Mouse (Mus musculus) heart, postnatal 0 days (tissue): Measurements from ENCODE around the gene Morn3. TPM values are rescaled to one million over a fixed set of nuclear protein-coding genes. Genes with fewer than 3 reads are reported as not detected.

Source experiments
- ATAC-seq: fragments of 200-750 bp; cut with Nextera tagmentation; 2 replicates; pipeline ENCODE4 v1.8.0; 2017; ENCODE audit warnings: low read depth, moderate number of reproducible peaks, moderate library complexity; ENCODE audit not compliant: insufficient read depth
- DNase-seq: peaks from one replicate; pipeline ENCODE4 v3.0.0-alpha.2; 2016; ENCODE audit warnings: low spot score
- H3K27ac ChIP-seq: fragments of 300-500 bp; sonication (generic); 2 replicates; pipeline ENCODE4 v1.5.1; 2014; ENCODE audit warnings: low read depth, mild to moderate bottlenecking
- H3K27me3 ChIP-seq: fragments of 300-500 bp; sonication (generic); 2 replicates; pipeline ENCODE4 v1.6.1; 2014; ENCODE audit warnings: low read length, mixed read lengths; ENCODE audit not compliant: control insufficient read depth, insufficient read depth
- H3K36me3 ChIP-seq: fragments of 300-500 bp; sonication (generic); replicated peaks from 2 replicates; pipeline ENCODE4 v1.6.1; 2014; ENCODE audit warnings: low read length, mixed read lengths; ENCODE audit not compliant: control insufficient read depth, insufficient read depth
- H3K4me1 ChIP-seq: fragments of 300-500 bp; sonication (generic); 2 replicates; pipeline ENCODE4 v1.6.1; 2014; ENCODE audit warnings: antibody characterized with exemption; ENCODE audit not compliant: control insufficient read depth, insufficient read depth
- H3K4me2 ChIP-seq: fragments of 300-500 bp; sonication (generic); 2 replicates; pipeline ENCODE4 v1.6.1; 2014; ENCODE audit warnings: low read depth, mild to moderate bottlenecking, low read length, moderate library complexity
- H3K4me3 ChIP-seq: fragments of 300-500 bp; sonication (generic); 2 replicates; pipeline ENCODE4 v1.5.1; 2014; ENCODE audit warnings: low read depth, low read length
- H3K9ac ChIP-seq: fragments of 300-500 bp; sonication (generic); replicated peaks from 2 replicates; pipeline ENCODE4 v1.6.1; 2014; ENCODE audit warnings: low read depth, low read length, mixed read lengths
- H3K9me3 ChIP-seq: fragments of 300-500 bp; sonication (generic); replicated peaks from 2 replicates; pipeline ENCODE4 v1.6.1; 2016; ENCODE audit warnings: low read length; ENCODE audit not compliant: control insufficient read depth
- CTCF ChIP-seq: IDR thresholded peaks from 2 replicates; pipeline ENCODE4 v1.5.1; 2016; ENCODE audit warnings: antibody characterized with exemption, control low read depth, low read depth
- EP300 ChIP-seq: IDR thresholded peaks from 2 replicates; pipeline ENCODE4 v1.6.1; 2016; ENCODE audit warnings: antibody characterized with exemption, low read depth
- WGBS: fragments of 180-500 bp; shearing (Covaris S2); extraction: QIAGEN DNeasy Blood & Tissue Kit; methylation state at CpG from one replicate; pipeline ENCODE4 v1.1.7; 2014; 5-methylcytosine and 5-hydroxymethylcytosine counted together
- polyA plus RNA-seq: library from polyadenylated mRNA; unstranded; fragments of >200 nt; fragmentation: Nextera tagmentation; extraction: Ambion mirVana; gene quantifications from 2 replicates; pipeline ENCODE4 v1.2.1, GENCODE M21; 2015
- total RNA-seq: library from RNA; depleted of rRNA; stranded (reverse); fragments of >200 nt; gene quantifications from 2 replicates; pipeline ENCODE4 v1.2.3, GENCODE M21; 2014; ENCODE audit warnings: low replicate concordance

The Morn3 gene
- total and polyA plus RNA-seq, 2 experiments from 2014 or later, result not detected

DNA sequence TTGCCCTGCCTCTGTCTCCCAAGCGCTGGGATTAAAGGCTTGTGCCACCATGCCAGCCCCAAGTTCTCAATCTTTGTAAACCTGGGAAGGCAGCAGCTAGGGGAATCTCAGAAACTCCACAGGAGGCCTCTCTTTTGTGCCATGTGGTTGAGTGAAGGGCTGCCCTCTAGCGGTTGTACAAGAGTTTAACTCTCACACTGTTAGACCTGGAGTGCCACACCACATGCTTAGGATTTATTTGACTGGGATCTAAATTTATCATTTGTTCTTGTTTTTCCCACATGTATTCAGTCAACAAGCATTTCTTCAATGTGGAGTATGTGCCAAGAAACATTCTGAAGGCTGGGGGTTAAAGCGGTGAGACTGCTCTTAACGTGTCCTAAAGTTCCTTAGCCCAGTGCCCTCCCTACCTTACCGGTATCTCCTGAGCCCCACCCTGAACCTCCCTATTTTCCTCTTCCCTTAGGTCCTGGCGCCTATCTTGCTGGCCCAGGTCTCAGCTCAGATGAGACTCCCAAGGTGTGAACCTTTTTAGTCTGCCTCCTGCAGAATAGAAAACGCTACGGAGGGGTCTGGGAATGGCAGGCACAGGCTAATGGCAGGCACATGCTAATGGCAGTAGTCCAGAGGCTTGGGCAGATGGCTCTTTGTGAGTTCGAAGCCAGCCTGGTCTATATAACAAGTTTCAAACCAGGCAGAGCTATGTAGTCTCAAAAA, 33.1 kb downstream of the Morn3 start:
- Histone ChIP-seq H3K4me1 (peaks cover 34% of the 10 kb centered on the region), H3K9me3 (no peaks in the 10 kb centered on the region), H3K27ac (peak overlapping the region; percentile 98), H3K4me2 (no peak overlapping the region), H3K9ac (no peak overlapping the region), H3K4me3 (no peak overlapping the region), H3K36me3 (no peaks in the 10 kb centered on the region), H3K27me3 (no peaks in the 10 kb centered on the region)
- ATAC-seq, result peak; percentile 17; the same call in 1 of the 2 replicates
- DNase-seq, result peak; percentile 84
- WGBS, result 58% methylated on average over 9 of the region's 9 CpGs
- TF ChIP-seq EP300 (no peak), CTCF (peak; percentile 79)

DNA sequence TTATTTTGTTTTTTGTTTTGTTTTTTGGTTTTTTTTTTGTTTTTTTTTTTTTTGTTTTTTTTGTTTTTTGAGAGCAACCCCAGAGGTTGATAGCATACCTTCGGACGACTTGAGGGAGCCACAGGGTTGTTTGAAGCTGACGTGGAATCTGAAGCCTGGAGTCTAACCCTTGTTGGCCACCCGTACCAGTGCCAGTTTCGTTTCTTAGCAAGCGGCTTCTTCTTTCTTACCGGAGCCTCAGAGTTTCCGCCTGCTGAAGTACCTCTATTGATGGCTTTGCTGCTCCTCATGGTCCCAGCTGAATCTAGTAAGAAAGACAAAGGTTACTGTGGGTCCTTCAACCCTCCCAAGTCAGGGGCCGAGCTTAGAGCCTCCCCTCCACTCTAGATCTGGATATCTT, 35.1 kb downstream of the Morn3 start:
- Histone ChIP-seq H3K27me3 (no peaks in the 10 kb centered on the region), H3K27ac (no peak overlapping the region), H3K4me1 (peaks cover 22% of the 10 kb centered on the region), H3K4me2 (no peak overlapping the region), H3K4me3 (no peak overlapping the region), H3K36me3 (no peaks in the 10 kb centered on the region), H3K9me3 (no peaks in the 10 kb centered on the region), H3K9ac (no peak overlapping the region)
- ATAC-seq (no peak), DNase-seq (no peak)
- WGBS, result 92% methylated on average over 9 of the region's 9 CpGs
- TF ChIP-seq CTCF (no peak), EP300 (no peak)

DNA sequence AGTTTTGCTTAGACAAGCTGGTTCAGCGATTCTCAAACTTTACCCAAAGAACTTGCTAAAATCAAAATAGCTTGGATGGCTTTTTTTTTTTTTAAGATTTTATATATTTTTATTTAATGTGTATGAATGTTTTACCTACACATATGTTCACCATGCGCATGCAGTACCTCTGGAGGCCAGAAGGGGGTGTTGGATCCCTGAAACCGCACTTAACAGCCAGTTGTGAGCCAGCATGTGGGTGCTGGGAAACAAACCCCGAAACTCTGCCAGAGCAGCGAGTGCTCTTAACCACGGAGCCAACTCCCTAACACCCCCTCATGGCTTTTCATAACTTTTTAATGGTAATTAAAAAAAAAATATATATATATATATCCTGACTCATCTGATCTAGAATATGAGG, 36.0 kb downstream of the Morn3 start:
- TF ChIP-seq CTCF (no peak), EP300 (no peak)
- Histone ChIP-seq H3K27ac (no peak overlapping the region), H3K4me3 (no peak overlapping the region), H3K27me3 (no peaks in the 10 kb centered on the region), H3K9ac (no peak overlapping the region), H3K9me3 (no peaks in the 10 kb centered on the region), H3K4me1 (peaks cover 21% of the 10 kb centered on the region), H3K4me2 (no peak overlapping the region), H3K36me3 (no peaks in the 10 kb centered on the region)
- DNase-seq, result no peak
- 93% methylated on average over 6 of the region's 6 CpGs for WGBS
- ATAC-seq, result no peak

DNA sequence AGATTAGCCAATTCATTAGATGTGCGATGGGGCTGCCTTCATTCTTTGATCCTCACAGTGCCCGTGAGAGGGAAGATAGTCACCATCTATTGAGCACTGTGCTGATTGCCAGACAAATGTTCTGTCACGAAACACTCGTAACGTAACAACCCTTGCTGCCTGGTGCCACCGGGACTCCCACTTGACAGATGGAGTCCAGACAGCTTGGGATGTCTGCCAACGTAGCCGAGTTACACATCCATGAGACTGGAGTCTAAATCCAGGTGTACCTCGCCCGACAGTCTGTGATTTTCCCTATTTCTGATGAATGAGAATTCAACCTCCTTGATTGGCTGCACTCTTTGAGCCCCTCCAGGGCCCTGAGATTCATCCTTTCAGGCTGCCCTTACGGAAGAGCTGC, 36.9 kb downstream of the Morn3 start:
- Histone ChIP-seq H3K27me3 (no peaks in the 10 kb centered on the region), H3K4me3 (no peak overlapping the region), H3K27ac (no peak overlapping the region), H3K4me2 (no peak overlapping the region), H3K9ac (no peak overlapping the region), H3K36me3 (no peaks in the 10 kb centered on the region), H3K9me3 (no peaks in the 10 kb centered on the region), H3K4me1 (peaks cover 20% of the 10 kb centered on the region)
- 24% methylated on average over 11 of the region's 11 CpGs for WGBS
- DNase-seq (no peak), ATAC-seq (no peak)
- TF ChIP-seq CTCF (no peak), EP300 (no peak)

DNA sequence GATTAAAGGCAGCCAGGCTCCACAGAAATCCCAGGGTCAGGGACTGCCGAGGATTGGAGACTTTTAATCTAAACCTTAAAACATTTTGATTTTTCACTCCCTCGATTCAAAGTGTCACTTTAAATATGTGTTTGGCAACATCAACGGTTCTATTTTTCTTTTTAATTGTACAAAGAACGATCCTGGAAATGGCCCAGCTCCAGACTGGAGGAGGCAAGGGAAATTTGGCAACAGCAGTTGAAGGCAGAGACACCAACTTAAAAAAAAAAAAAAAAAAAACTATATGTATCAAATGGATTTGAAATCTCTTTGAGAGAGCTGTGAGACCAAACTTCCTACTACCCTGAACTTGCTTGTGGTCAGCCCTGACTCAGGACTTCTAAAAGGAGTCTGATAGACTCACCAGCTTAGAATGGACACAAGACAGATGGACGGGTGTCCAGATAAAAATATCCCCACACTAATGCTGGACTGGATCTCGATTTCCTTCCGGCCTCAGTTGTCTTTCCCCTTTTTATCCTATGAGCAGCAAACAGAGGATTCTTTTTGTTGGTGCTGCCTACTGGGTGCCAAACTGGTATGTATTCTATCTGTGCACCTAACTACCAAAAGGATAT, 37.8 kb downstream of the Morn3 start:
- H3K4me2 ChIP-seq, result no peak overlapping the region
- H3K4me3 ChIP-seq, result no peak overlapping the region
- no peak overlapping the region for H3K9ac ChIP-seq
- no peak for DNase-seq
- H3K4me1 ChIP-seq, result peaks cover 17% of the 10 kb centered on the region
- no peak for ATAC-seq
- H3K36me3 ChIP-seq, result no peaks in the 10 kb centered on the region
- TF ChIP-seq CTCF, result no peak
- TF ChIP-seq EP300, result no peak
- 45% methylated on average over 7 of the region's 7 CpGs for WGBS
- H3K9me3 ChIP-seq, result no peaks in the 10 kb centered on the region
- no peak overlapping the region for H3K27ac ChIP-seq
- H3K27me3 ChIP-seq, result no peaks in the 10 kb centered on the region
